Mouse (Mus musculus) lung, embryonic 15.5 days (tissue): ENCODE results near the gene Dph6. TPM values are rescaled to one million over a fixed set of nuclear protein-coding genes. Genes with fewer than 3 reads are reported as not detected.
"Not testable (repeated sequence)": the region's sequence is repeated elsewhere in the genome, so short reads cannot be mapped to it uniquely, and the experiment has no call there.

Source experiments
- ATAC-seq: fragments of 200-750 bp; cut with Nextera tagmentation; 2 replicates; pipeline ENCODE4 v1.8.0; 2017; ENCODE audit warnings: moderate number of reproducible peaks, borderline replicate concordance; ENCODE audit not compliant: low FRiP score, low TSS enrichment; ENCODE audit errors: extremely low read depth
- H3K27ac ChIP-seq: fragments of 300-500 bp; sonication (generic); 2 replicates; pipeline ENCODE4 v1.5.1; 2015; ENCODE audit warnings: moderate library complexity, mild to moderate bottlenecking, inconsistent platforms
- H3K27me3 ChIP-seq: fragments of 300-500 bp; sonication (generic); 2 replicates; pipeline ENCODE4 v1.6.1; 2015; ENCODE audit warnings: inconsistent platforms
- H3K36me3 ChIP-seq: fragments of 300-500 bp; sonication (generic); 2 replicates; pipeline ENCODE4 v1.6.1; 2015; ENCODE audit warnings: inconsistent platforms
- H3K4me1 ChIP-seq: fragments of 300-500 bp; sonication (generic); 2 replicates; pipeline ENCODE4 v1.6.1; 2015; ENCODE audit warnings: inconsistent platforms
- H3K4me2 ChIP-seq: fragments of 300-500 bp; sonication (generic); 2 replicates; pipeline ENCODE4 v1.6.1; 2015; ENCODE audit warnings: inconsistent platforms, mild to moderate bottlenecking, moderate library complexity
- H3K4me3 ChIP-seq: fragments of 300-500 bp; sonication (generic); 2 replicates; pipeline ENCODE4 v1.5.1; 2015; ENCODE audit warnings: mild to moderate bottlenecking, inconsistent platforms
- H3K9ac ChIP-seq: fragments of 300-500 bp; sonication (generic); 2 replicates; pipeline ENCODE4 v1.6.1; 2015; ENCODE audit warnings: inconsistent platforms
- H3K9me3 ChIP-seq: fragments of 300-500 bp; sonication (generic); 2 replicates; pipeline ENCODE4 v1.6.1; 2016; ENCODE audit warnings: inconsistent platforms
- WGBS: fragments of 180-500 bp; shearing (Covaris S2); methylation state at CpG from one replicate; pipeline ENCODE4 v1.1.7; 2015; 5-methylcytosine and 5-hydroxymethylcytosine counted together
- polyA plus RNA-seq: library from polyadenylated mRNA; unstranded; fragments of >200 nt; fragmentation: Nextera tagmentation; extraction: Ambion mirVana; gene quantifications from 2 replicates; pipeline ENCODE4 v1.2.1, GENCODE M21; 2015

The Dph6 gene
- polyA plus RNA-seq, 1 experiment from 2014 or later, result 23.9 TPM

DNA sequence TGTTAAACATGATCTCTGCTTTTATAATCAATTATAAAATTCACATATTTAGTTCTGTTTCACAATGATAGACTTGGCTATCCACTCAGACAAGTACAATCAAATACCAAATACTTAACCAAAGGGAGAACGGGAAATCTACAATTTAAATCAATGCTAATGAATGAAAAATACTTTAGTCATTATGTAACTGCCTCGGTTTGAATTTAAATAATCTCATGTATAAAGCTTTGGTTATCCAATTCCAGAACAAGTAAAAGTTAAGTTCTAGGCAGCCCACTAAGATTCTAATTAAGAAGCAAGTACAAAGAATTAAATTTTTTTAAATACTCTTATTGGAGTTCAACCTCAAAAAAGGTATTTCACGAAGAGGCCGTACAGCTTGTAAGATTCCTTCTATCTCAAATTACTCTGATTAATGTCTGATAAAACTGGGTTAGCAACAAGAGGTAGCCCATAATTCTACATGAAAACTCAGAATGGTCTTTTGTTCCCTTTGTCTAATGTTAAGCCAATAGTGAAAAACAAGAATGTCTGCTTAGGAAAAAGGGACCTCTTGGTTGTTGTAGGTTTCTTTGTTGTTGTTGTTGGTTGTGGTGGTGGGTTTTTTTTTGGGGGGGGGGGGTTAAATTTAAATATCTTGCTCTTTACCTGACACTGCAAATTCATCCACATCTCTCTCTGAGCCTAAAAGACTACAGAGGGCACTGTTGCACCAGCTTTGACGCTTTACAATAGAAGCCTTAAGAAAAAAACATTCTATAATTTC is 32.8 kb downstream of the Dph6 start:
- Histone ChIP-seq H3K9me3 (no peaks in the 10 kb centered on the region), H3K27me3 (no peaks in the 10 kb centered on the region), H3K9ac (no peak overlapping the region), H3K4me1 (0 out of 2 replicates have a peak, but pooled peaks cover 6% of the 10 kb centered on the region), H3K4me3 (no peak overlapping the region), H3K4me2 (no peak overlapping the region), H3K27ac (no peak overlapping the region), H3K36me3 (no peaks in the 10 kb centered on the region)
- WGBS, result 50% methylated on average over 5 of the region's 5 CpGs
- no peak for ATAC-seq

DNA sequence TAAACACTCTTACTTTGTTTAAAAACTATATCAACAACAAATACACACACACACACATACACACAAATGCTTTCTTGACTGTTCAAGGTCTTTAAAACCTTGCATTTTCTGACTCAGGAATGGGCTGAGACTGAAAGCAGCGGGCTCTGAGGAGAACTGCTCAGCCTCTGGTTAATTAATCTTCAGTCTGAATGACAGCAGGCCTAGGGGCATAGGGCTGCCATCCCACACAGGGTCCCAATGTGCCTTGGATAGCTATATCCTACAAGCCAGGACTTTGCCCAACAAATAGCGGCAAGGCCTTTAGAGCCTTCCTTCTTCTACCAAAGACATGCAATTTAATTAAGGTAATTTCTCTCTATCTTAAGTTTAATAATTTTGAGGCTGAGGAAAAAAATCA is 43.2 kb downstream of the Dph6 start:
- Histone ChIP-seq H3K27me3 (no peaks in the 10 kb centered on the region), H3K36me3 (no peaks in the 10 kb centered on the region), H3K9me3 (no peaks in the 10 kb centered on the region), H3K4me1 (no peaks in the 10 kb centered on the region), H3K27ac (no peak overlapping the region), H3K4me3 (no peak overlapping the region), H3K9ac (no peak overlapping the region), H3K4me2 (no peak overlapping the region)
- ATAC-seq, result no peak
- WGBS, result 75% methylated on average over 2 of the region's 2 CpGs

DNA sequence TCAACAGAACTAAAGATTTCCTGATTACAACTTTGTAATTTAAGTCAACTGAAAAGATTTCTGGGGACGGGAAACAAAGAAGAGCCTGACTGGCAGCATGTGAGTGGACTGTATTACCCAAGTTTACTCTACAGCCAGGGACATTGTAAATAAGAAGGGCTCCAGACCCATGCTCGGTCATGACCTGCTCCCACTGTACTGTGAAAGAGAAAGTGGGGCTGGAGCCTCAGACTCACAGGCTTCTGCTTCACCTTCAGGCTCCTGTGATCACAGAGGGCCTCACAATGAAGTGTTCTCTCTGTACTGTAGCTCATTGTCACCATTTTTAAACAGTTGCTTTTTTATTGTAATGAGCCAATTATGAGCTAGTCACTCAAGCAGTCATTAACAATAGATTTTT is 44.7 kb downstream of the Dph6 start:
- Histone ChIP-seq H3K9me3 (no peaks in the 10 kb centered on the region), H3K27ac (no peak overlapping the region), H3K36me3 (no peaks in the 10 kb centered on the region), H3K4me1 (no peaks in the 10 kb centered on the region), H3K4me2 (no peak overlapping the region), H3K4me3 (no peak overlapping the region), H3K9ac (no peak overlapping the region), H3K27me3 (no peaks in the 10 kb centered on the region)
- ATAC-seq, result no peak
- 25% methylated on average over 2 of the region's 2 CpGs for WGBS

DNA sequence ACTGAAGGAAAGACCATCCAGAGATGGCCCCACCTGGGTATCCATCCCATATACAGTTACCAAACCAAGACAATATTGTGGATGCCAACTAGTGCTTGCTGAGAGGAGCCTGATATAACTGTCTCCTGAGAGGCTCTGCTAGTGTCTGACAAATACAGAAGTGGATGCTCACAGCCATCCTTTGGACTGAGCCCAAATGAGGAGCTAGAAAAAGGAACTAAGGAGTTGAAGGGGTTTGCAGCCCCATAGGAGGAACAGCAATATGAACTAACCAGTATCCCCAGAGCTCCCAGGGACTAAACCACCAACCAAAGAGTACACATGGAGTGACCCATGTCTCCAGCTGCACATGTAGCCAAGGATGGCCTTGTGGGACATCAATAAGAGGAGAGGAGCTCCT is 49.6 kb downstream of the Dph6 start:
- not testable (repeated sequence) for ATAC-seq

DNA sequence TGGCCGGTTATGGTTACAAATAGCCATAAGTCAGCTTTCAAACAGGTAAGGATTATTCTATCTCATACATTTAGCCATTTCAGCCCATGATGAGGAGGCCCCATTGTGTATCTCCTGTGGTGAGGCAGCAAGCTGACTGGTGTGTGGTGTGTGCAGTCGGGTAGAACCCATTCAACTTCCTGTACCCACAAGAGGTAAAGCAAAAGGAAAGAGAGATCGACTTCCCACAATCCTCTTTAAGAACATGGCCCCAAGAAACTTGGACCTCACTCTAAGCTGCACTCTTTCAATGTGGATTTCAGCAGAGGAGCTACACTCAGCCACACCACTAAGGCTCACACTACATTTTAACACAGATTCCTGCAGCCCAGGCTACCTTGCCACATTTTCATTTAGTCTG is 53.6 kb downstream of the Dph6 start:
- Histone ChIP-seq H3K9ac (no peak overlapping the region), H3K27ac (no peak overlapping the region), H3K4me3 (no peak overlapping the region), H3K36me3 (no peaks in the 10 kb centered on the region), H3K27me3 (no peaks in the 10 kb centered on the region), H3K4me1 (no peaks in the 10 kb centered on the region), H3K9me3 (no peaks in the 10 kb centered on the region), H3K4me2 (no peak overlapping the region)
- WGBS, result 89% methylated on average over 3 of the region's 3 CpGs
- ATAC-seq, result no peak

More for the DNA sequence above, 49.6 kb downstream of the Dph6 start:
- H3K9me3 ChIP-seq, H3K27ac ChIP-seq, H3K4me1 ChIP-seq, H3K27me3 ChIP-seq, H3K36me3 ChIP-seq, H3K4me2 ChIP-seq, H3K4me3 ChIP-seq, H3K9ac ChIP-seq: not testable (repeated sequence)

DNA sequence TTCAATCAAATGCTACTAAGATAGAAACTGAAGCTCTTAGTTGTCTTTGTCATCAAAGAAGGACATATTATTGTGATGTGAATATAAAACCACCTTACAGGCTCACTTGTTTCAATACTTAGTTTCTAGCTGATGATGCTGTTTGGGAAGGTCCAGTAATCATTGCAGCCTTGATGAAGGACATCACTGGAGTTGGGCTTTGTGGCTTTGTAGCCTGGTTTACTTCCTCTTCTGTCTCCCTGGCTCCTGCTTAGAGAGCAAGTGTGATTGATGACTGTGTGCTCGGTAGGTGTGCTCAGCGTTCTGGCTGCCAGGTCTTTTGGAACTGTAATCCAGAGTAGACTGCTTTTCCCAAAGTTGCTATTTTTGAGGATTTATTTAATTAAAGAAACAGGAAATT is 55.0 kb downstream of the Dph6 start:
- H3K4me3 ChIP-seq, result no peak overlapping the region
- no peak overlapping the region for H3K27ac ChIP-seq
- 17% methylated on average over 2 of the region's 2 CpGs for WGBS
- no peaks in the 10 kb centered on the region for H3K27me3 ChIP-seq
- H3K36me3 ChIP-seq, result no peaks in the 10 kb centered on the region
- ATAC-seq, result no peak
- no peaks in the 10 kb centered on the region for H3K4me1 ChIP-seq
- H3K9ac ChIP-seq, result no peak overlapping the region
- H3K4me2 ChIP-seq, result no peak overlapping the region
- H3K9me3 ChIP-seq, result no peaks in the 10 kb centered on the region

DNA sequence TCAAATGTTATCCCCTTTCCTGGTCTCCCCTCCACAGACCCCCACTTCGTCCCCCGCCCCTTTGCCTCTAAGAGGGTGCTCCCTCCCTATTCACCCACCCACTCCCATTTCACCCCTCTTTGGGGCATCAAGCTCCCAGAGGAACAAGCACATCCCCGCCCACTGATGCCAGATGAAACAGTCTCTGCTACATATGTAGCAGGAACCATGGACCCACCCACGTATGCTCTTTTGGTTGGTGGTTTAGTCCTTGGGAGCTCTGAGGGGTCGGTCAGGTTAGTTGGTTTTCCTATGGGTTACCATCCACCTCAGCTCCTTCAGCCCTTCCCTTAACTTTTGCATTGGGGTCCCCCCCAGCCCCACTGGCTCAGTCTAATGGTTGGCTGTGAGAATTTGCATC is 61.4 kb downstream of the Dph6 start:
- Histone ChIP-seq H3K4me2 (no peak overlapping the region), H3K4me1 (no peaks in the 10 kb centered on the region), H3K27ac (no peak overlapping the region), H3K9ac (no peak overlapping the region), H3K4me3 (no peak overlapping the region), H3K27me3 (no peaks in the 10 kb centered on the region), H3K36me3 (no peaks in the 10 kb centered on the region), H3K9me3 (no peaks in the 10 kb centered on the region)
- 92% methylated on average over 5 of the region's 5 CpGs for WGBS
- ATAC-seq, result no peak

DNA sequence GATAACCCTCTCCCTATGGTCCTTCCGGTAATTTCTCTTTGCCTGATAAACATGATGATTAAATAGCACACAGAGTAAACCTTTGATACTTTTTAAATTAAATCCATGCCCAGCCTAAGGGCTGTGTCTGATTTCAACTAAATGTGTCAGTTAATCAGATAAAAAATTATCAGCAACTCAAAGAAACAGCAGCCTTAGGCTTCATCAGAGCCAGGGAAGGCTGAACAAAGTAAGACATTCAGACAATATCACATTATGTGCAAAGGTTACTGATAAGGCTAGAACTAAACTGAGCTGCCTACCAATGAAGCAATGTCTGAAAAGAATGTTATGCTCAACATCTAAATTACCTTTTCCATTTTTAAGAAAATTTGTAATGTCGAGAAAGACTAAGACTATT is 74.0 kb downstream of the Dph6 start:
- no peak overlapping the region for H3K27ac ChIP-seq
- no peaks in the 10 kb centered on the region for H3K36me3 ChIP-seq
- no peaks in the 10 kb centered on the region for H3K4me1 ChIP-seq
- no peak overlapping the region for H3K4me3 ChIP-seq
- no peak overlapping the region for H3K9ac ChIP-seq
- no peaks in the 10 kb centered on the region for H3K9me3 ChIP-seq
- no peak for ATAC-seq
- 71% methylated on average over 2 of the region's 2 CpGs for whole genome bisulfite sequencing
- no peak overlapping the region for H3K4me2 ChIP-seq
- H3K27me3 ChIP-seq, result no peaks in the 10 kb centered on the region

DNA sequence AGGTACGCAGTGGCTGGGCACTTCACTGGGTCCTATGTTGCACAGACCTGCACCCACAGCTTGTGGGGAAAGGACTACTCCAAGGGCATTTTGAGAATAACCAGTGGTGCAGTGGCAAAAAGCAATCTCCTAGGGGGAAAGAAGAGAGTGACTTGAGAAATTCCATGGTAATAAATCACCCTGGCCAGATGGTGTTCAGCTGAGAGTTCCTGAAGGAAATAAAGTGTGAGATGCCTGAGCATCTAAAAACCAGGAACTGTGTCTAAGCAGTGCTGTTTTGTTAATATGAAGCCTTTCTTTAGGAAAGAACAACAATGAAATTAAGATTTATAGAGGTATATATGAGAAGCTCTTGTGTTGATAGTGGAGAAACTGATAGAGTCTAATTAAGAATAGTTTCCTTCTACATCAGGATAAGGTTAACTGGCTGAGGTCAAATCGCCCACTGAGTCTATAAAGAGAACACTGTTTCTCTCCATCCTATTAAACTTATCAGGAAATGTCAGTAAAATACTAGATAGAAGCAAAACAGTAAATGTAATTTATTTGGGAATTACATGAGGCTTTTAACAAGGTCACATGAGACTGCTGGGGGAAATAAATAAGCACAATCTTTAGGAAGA is 111.7 kb downstream of the Dph6 start:
- no peaks in the 10 kb centered on the region for H3K27me3 ChIP-seq
- no peak overlapping the region for H3K4me2 ChIP-seq
- no peak for ATAC-seq
- H3K36me3 ChIP-seq, result no peaks in the 10 kb centered on the region
- no peak overlapping the region for H3K27ac ChIP-seq
- WGBS, result 84% methylated on average over 2 of the region's 2 CpGs
- no peak overlapping the region for H3K4me3 ChIP-seq
- H3K9ac ChIP-seq, result no peak overlapping the region
- no peaks in the 10 kb centered on the region for H3K9me3 ChIP-seq
- no peaks in the 10 kb centered on the region for H3K4me1 ChIP-seq

DNA sequence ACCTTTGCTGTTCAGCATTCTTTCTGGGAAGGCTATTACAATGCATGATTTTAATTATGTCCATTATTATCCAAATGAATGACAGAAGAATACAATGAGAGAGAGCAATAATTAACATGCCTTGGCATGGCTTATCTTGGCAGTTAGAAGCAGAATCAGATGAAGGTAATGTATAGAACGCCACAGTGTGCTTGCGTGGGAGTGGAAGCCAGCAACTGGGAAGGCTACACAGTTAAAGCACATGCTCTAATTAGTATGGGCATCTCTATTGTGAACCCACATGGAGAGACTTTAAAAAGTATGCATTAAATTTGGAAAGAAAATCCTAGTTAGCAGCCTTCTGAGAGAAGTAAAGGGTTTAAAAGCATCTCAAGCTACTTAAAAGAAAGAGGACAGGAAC is 112.4 kb downstream of the Dph6 start:
- Histone ChIP-seq H3K36me3 (no peaks in the 10 kb centered on the region), H3K4me3 (no peak overlapping the region), H3K27me3 (no peaks in the 10 kb centered on the region), H3K27ac (no peak overlapping the region), H3K9ac (no peak overlapping the region), H3K9me3 (no peaks in the 10 kb centered on the region), H3K4me2 (no peak overlapping the region), H3K4me1 (no peaks in the 10 kb centered on the region)
- ATAC-seq, result no peak
- WGBS, result 87% methylated on average over 2 of the region's 2 CpGs

DNA sequence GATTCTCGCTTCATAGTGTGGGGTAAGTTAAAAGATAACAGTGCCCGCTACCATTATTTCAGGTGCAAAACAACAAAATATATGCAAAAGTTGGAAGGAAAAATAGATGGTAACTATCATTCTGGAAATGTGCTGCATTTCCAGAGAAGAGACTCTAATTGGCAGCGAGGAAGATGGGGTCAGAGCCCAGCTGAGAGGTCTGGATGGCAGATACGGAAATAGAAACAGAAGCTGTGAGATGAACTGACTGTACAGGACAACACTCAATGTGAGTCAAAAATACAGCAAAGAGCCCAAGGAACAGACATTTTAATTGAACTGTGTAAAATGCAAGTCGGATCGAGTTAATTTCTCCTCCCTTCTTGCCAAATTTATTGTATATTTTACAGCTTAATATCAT is 114.3 kb downstream of the Dph6 start:
- H3K27ac ChIP-seq, result no peak overlapping the region
- WGBS, result 86% methylated on average over 6 of the region's 6 CpGs
- no peaks in the 10 kb centered on the region for H3K9me3 ChIP-seq
- no peak overlapping the region for H3K4me2 ChIP-seq
- no peaks in the 10 kb centered on the region for H3K36me3 ChIP-seq
- H3K27me3 ChIP-seq, result no peaks in the 10 kb centered on the region
- H3K9ac ChIP-seq, result no peak overlapping the region
- H3K4me1 ChIP-seq, result no peaks in the 10 kb centered on the region
- ATAC-seq, result no peak
- no peak overlapping the region for H3K4me3 ChIP-seq

DNA sequence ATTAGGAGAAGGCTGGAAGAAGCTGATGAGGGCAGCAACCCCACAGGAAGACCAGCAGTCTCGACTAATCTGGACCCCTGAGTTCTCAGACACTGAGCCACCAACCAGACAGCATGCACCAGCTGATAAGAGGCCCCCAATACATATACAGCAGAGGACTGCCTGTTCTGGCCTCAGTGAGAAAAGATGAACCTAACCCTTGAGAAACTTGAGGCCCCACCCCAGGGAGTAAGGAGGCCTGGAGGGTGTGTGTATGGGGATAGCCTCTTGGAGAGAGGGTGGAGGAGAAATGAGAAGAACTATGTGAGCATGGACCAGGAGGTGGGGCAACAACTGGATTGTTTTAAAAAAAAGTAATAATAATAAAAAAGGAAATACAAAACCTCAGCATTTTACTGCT is 118.7 kb downstream of the Dph6 start:
- Histone ChIP-seq H3K4me1 (no peaks in the 10 kb centered on the region), H3K27ac (no peak overlapping the region), H3K4me2 (no peak overlapping the region), H3K27me3 (no peaks in the 10 kb centered on the region), H3K4me3 (no peak overlapping the region), H3K36me3 (no peaks in the 10 kb centered on the region), H3K9me3 (no peaks in the 10 kb centered on the region), H3K9ac (no peak overlapping the region)
- ATAC-seq, result no peak
- WGBS, result 38% methylated on average over 1 of the region's 1 CpGs
